Mouse (Mus musculus): ENCODE results near the gene Rftn2. TPM values are rescaled to one million over a fixed set of nuclear protein-coding genes. Genes with fewer than 3 reads are reported as not detected.

The Rftn2 gene
- 6.9 and 9.2 TPM in 2 replicates for polyA plus RNA-seq (2015; fragmentation: Nextera tagmentation; extraction: Ambion mirVana)

- 2% methylated on average over 26 of the region's 26 CpGs for WGBS
These were observed at the start of gene Rftn2 for GRCm38 (mm10) chr1:55226011-55226857. TSS of gene Rftn2 (minus strand) at chr1:55226782.

GRCm38 (mm10) chr1:55265447-55265846 is 38.9 kb upstream of the Rftn2 start:
- H3K4me3 ChIP-seq, result no peak overlapping the region
- H3K27ac ChIP-seq, result no peak overlapping the region
- WGBS, result 71% methylated on average over 2 of the region's 2 CpGs
- H3K9ac ChIP-seq, result no peak overlapping the region
- no peaks in the 10 kb centered on the region for H3K9me3 ChIP-seq
- no peaks in the 10 kb centered on the region for H3K4me1 ChIP-seq
- no peaks in the 10 kb centered on the region for H3K27me3 ChIP-seq (replicated peaks)
- ATAC-seq (replicated peaks), result no peak
- no peaks in the 10 kb centered on the region for H3K36me3 ChIP-seq (replicated peaks)
- H3K4me2 ChIP-seq, result no peak overlapping the region

More at GRCm38 (mm10) chr1:55226011-55226857, at the start of gene Rftn2:
- H3K36me3 ChIP-seq (replicated peaks), result no peaks in the 10 kb centered on the region
- H3K4me3 ChIP-seq, result peak within 1 kb of the TSS; percentile 38
- H3K4me1 ChIP-seq, result peaks cover 3% of the 10 kb centered on the region; the same call in 1 of the 2 replicates
- H3K9ac ChIP-seq, result peak within 1 kb of the TSS; percentile 11
- peak within 1 kb of the TSS; percentile 50 for H3K4me2 ChIP-seq
- H3K27ac ChIP-seq, result peak within 1 kb of the TSS; percentile 53; the same call in 1 of the 2 replicates
- no peaks in the 10 kb centered on the region for H3K9me3 ChIP-seq
- 0 out of 2 replicates have a peak, but pooled peaks have one; percentile 21 for ATAC-seq (replicated peaks)
- no peaks in the 10 kb centered on the region for H3K27me3 ChIP-seq (replicated peaks)

- ATAC-seq (replicated peaks), result no peak
- WGBS, result 72% methylated on average over 2 of the region's 2 CpGs
- Histone ChIP-seq H3K4me1 (no peaks in the 10 kb centered on the region), H3K4me2 (no peak overlapping the region), H3K27me3 (replicated peaks) (no peaks in the 10 kb centered on the region), H3K9me3 (no peaks in the 10 kb centered on the region), H3K9ac (no peak overlapping the region), H3K36me3 (replicated peaks) (no peaks in the 10 kb centered on the region), H3K4me3 (no peak overlapping the region), H3K27ac (no peak overlapping the region)
These were observed 37.8 kb upstream of the Rftn2 start for GRCm38 (mm10) chr1:55264385-55264784.

GRCm38 (mm10) chr1:55246374-55246773 is 19.8 kb upstream of the Rftn2 start:
- 86% methylated on average over 2 of the region's 2 CpGs for WGBS
- Histone ChIP-seq H3K9ac (no peak overlapping the region), H3K27ac (no peak overlapping the region), H3K4me2 (no peak overlapping the region), H3K36me3 (replicated peaks) (no peaks in the 10 kb centered on the region), H3K4me3 (no peak overlapping the region), H3K9me3 (no peaks in the 10 kb centered on the region), H3K27me3 (replicated peaks) (no peaks in the 10 kb centered on the region), H3K4me1 (peaks cover 13% of the 10 kb centered on the region)
- no peak for ATAC-seq (replicated peaks)

- Histone ChIP-seq H3K9ac (peak overlapping the region; percentile 64; the same call in 1 of the 2 replicates), H3K9me3 (no peaks in the 10 kb centered on the region), H3K36me3 (replicated peaks) (no peaks in the 10 kb centered on the region), H3K27me3 (replicated peaks) (no peaks in the 10 kb centered on the region), H3K4me1 (peaks cover 45% of the 10 kb centered on the region), H3K27ac (no peak overlapping the region), H3K4me3 (peak overlapping the region; percentile 79), H3K4me2 (peak overlapping the region; percentile 81)
- WGBS, result 2% methylated on average over 1 of the region's 1 CpGs
- ATAC-seq (replicated peaks), result no peak
These were observed 12.7 kb upstream of the Rftn2 start for GRCm38 (mm10) chr1:55239237-55239636.

- no peaks in the 10 kb centered on the region for H3K27me3 ChIP-seq (replicated peaks)
- H3K9ac ChIP-seq, result peak overlapping the region; percentile 64
- no peaks in the 10 kb centered on the region for H3K9me3 ChIP-seq
- peak overlapping the region; percentile 79 for H3K4me3 ChIP-seq
- no peak for ATAC-seq (replicated peaks)
- no peaks in the 10 kb centered on the region for H3K36me3 ChIP-seq (replicated peaks)
- H3K27ac ChIP-seq, result no peak overlapping the region
- peaks cover 45% of the 10 kb centered on the region for H3K4me1 ChIP-seq
- peak overlapping the region; percentile 81 for H3K4me2 ChIP-seq
- WGBS, result 23% methylated on average over 13 of the region's 13 CpGs
These were observed 11.9 kb upstream of the Rftn2 start for GRCm38 (mm10) chr1:55238496-55238895.

GRCm38 (mm10) chr1:55237643-55238161 is 11.1 kb upstream of the Rftn2 start:
- no peaks in the 10 kb centered on the region for H3K27me3 ChIP-seq (replicated peaks)
- peak overlapping the region; percentile 64 for H3K9ac ChIP-seq
- peak; percentile 76 for ATAC-seq (replicated peaks)
- peak overlapping the region; percentile 90 for H3K27ac ChIP-seq
- H3K4me2 ChIP-seq, result peak overlapping the region; percentile 81
- H3K9me3 ChIP-seq, result no peaks in the 10 kb centered on the region
- WGBS, result under 1% methylated on average over 23 of the region's 23 CpGs
- no peaks in the 10 kb centered on the region for H3K36me3 ChIP-seq (replicated peaks)
- peaks cover 44% of the 10 kb centered on the region for H3K4me1 ChIP-seq
- H3K4me3 ChIP-seq, result peak overlapping the region; percentile 79

- H3K4me1 ChIP-seq, result peaks cover 39% of the 10 kb centered on the region
- peak; percentile 99 for ATAC-seq (replicated peaks)
- peak within 1 kb of the TSS; percentile 79 for H3K4me3 ChIP-seq
- peak within 1 kb of the TSS; percentile 64 for H3K9ac ChIP-seq
- H3K9me3 ChIP-seq, result no peaks in the 10 kb centered on the region
- H3K27ac ChIP-seq, result peak within 1 kb of the TSS; percentile 90
- H3K27me3 ChIP-seq (replicated peaks), result no peaks in the 10 kb centered on the region
- H3K4me2 ChIP-seq, result peak within 1 kb of the TSS; percentile 81
- under 1% methylated on average over 82 of the region's 82 CpGs for WGBS
- no peaks in the 10 kb centered on the region for H3K36me3 ChIP-seq (replicated peaks)
These were observed 10.5 kb upstream of the Rftn2 start, which contains the start of gene Mars2 for GRCm38 (mm10) chr1:55236890-55237642. TSS of gene Mars2 (plus strand) at chr1:55237177.

GRCm38 (mm10) chr1:55236487-55236886 is 9.9 kb upstream of the Rftn2 start:
- peak overlapping the region; percentile 81 for H3K4me2 ChIP-seq
- no peak for ATAC-seq (replicated peaks)
- no peak overlapping the region for H3K9ac ChIP-seq
- H3K4me3 ChIP-seq, result peak overlapping the region; percentile 79
- H3K27ac ChIP-seq, result no peak overlapping the region
- no peaks in the 10 kb centered on the region for H3K36me3 ChIP-seq (replicated peaks)
- H3K27me3 ChIP-seq (replicated peaks), result no peaks in the 10 kb centered on the region
- 36% methylated on average over 5 of the region's 5 CpGs for WGBS
- no peaks in the 10 kb centered on the region for H3K9me3 ChIP-seq
- H3K4me1 ChIP-seq, result peaks cover 34% of the 10 kb centered on the region

GRCm38 (mm10) chr1:55234910-55235520 is 8.4 kb upstream of the Rftn2 start:
- no peaks in the 10 kb centered on the region for H3K27me3 ChIP-seq (replicated peaks)
- H3K4me2 ChIP-seq, result no peak overlapping the region
- no peaks in the 10 kb centered on the region for H3K36me3 ChIP-seq (replicated peaks)
- H3K9ac ChIP-seq, result no peak overlapping the region
- WGBS, result 54% methylated on average over 16 of the region's 16 CpGs
- ATAC-seq (replicated peaks), result no peak
- H3K9me3 ChIP-seq, result no peaks in the 10 kb centered on the region
- no peak overlapping the region for H3K4me3 ChIP-seq
- peaks cover 19% of the 10 kb centered on the region for H3K4me1 ChIP-seq
- H3K27ac ChIP-seq, result no peak overlapping the region

- 92% methylated on average over 8 of the region's 8 CpGs for WGBS
- H3K27me3 ChIP-seq (replicated peaks), result no peaks in the 10 kb centered on the region
- H3K4me2 ChIP-seq, result no peak overlapping the region
- no peaks in the 10 kb centered on the region for H3K36me3 ChIP-seq (replicated peaks)
- H3K9me3 ChIP-seq, result no peaks in the 10 kb centered on the region
- H3K27ac ChIP-seq, result no peak overlapping the region
- no peak for ATAC-seq (replicated peaks)
- H3K4me1 ChIP-seq, result peaks cover 3% of the 10 kb centered on the region; the same call in 1 of the 2 replicates
- no peak overlapping the region for H3K4me3 ChIP-seq
- H3K9ac ChIP-seq, result no peak overlapping the region
These were observed 1.8 kb upstream of the Rftn2 start for GRCm38 (mm10) chr1:55228256-55228884.

Data from midbrain, embryonic 15.5 days (tissue).